Mouse (Mus musculus) liver, embryonic 16.5 days (tissue): Measurements from ENCODE around the gene Gstp1. TPM values are rescaled to one million over a fixed set of nuclear protein-coding genes. Genes with fewer than 3 reads are reported as not detected.
A peak's percentile ranks its signal among the peaks of the same experiment; 100 is the strongest.

ENCODE experiments used
- ATAC-seq: fragments of 200-750 bp; cut with Nextera tagmentation; 2 replicates; pipeline ENCODE4 v1.8.0; 2017; ENCODE audit warnings: low read depth, mild to moderate bottlenecking, moderate number of reproducible peaks, moderate library complexity
- H3K27ac ChIP-seq: fragments of 300-500 bp; sonication (generic); 2 replicates; pipeline ENCODE4 v1.5.1; 2014; ENCODE audit warnings: mild to moderate bottlenecking, low read length
- H3K27me3 ChIP-seq: fragments of 300-500 bp; sonication (generic); 2 replicates; pipeline ENCODE4 v1.6.1; 2014; ENCODE audit warnings: low read depth, low read length, mixed read lengths; ENCODE audit not compliant: control insufficient read depth, insufficient read depth
- H3K36me3 ChIP-seq: fragments of 300-500 bp; sonication (generic); 2 replicates; pipeline ENCODE4 v1.6.1; 2014; ENCODE audit warnings: mild to moderate bottlenecking; ENCODE audit not compliant: control insufficient read depth, insufficient read depth
- H3K4me1 ChIP-seq: fragments of 300-500 bp; sonication (generic); 2 replicates; pipeline ENCODE4 v1.6.1; 2014; ENCODE audit warnings: low read depth, low read length, mixed read lengths; ENCODE audit not compliant: control insufficient read depth
- H3K4me2 ChIP-seq: fragments of 300-500 bp; sonication (generic); 2 replicates; pipeline ENCODE4 v1.6.1; 2014; ENCODE audit warnings: low read depth, low read length, mixed read lengths
- H3K4me3 ChIP-seq: fragments of 300-500 bp; sonication (generic); 2 replicates; pipeline ENCODE4 v1.5.1; 2014; ENCODE audit warnings: low read depth, mild to moderate bottlenecking, low read length
- H3K9ac ChIP-seq: fragments of 300-500 bp; sonication (generic); 2 replicates; pipeline ENCODE4 v1.6.1; 2014; ENCODE audit warnings: low read depth, low read length
- H3K9me3 ChIP-seq: fragments of 300-500 bp; sonication (generic); replicated peaks from 2 replicates; pipeline ENCODE4 v1.6.1; 2016; ENCODE audit warnings: low read length; ENCODE audit not compliant: control insufficient read depth
- WGBS: fragments of 180-500 bp; shearing (Covaris S2); extraction: QIAGEN DNeasy Blood & Tissue Kit; methylation state at CpG from one replicate; pipeline ENCODE4 v1.1.7; 2014; ENCODE audit not compliant: insufficient replicate concordance; 5-methylcytosine and 5-hydroxymethylcytosine counted together
- polyA plus RNA-seq: library from polyadenylated mRNA; unstranded; fragments of >200 nt; fragmentation: Nextera tagmentation; extraction: Ambion mirVana; gene quantifications from 2 replicates; pipeline ENCODE4 v1.2.1, GENCODE M21; 2015

Gstp1 gene
- 796 and 823 TPM in 2 replicates for polyA plus RNA-seq

DNA sequence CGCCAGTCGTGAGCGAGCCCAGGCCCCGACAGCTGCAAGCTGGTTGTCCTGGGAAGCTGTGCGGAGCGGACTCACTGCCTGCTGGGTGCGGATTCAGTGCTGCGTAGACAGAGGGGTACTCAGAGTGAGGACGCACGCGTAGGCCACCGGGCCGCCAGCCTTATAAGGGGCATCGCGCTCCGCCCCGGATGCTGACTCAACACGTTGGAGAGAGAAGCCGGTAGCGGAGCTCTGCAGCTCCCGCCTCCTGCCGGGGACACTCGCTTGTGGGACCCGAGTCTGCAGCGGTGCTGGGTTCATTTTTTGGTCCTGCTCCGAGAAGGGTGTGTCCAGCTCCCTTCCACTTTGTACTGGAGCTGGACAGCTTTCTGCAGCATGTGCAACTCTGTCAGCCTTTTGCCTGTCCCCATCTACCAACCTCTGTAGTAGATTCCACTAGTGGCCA is at the start of gene Gstp1:
TSS of gene Gstp1 (minus strand) at position 198 of the 445 bp plus-strand sequence.
- Histone ChIP-seq H3K4me2 (peak within 1 kb of the TSS; percentile 89), H3K4me1 (peaks cover 19% of the 10 kb centered on the region), H3K9ac (peak within 1 kb of the TSS; percentile 80), H3K36me3 (no peaks in the 10 kb centered on the region; the same call in 1 of the 2 replicates), H3K27ac (peak within 1 kb of the TSS; percentile 78), H3K4me3 (peak within 1 kb of the TSS; percentile 70), H3K9me3 (no peaks in the 10 kb centered on the region), H3K27me3 (no peaks in the 10 kb centered on the region)
- ATAC-seq = peak; percentile 79
- under 1% methylated on average over 26 of the region's 26 CpGs for WGBS

DNA sequence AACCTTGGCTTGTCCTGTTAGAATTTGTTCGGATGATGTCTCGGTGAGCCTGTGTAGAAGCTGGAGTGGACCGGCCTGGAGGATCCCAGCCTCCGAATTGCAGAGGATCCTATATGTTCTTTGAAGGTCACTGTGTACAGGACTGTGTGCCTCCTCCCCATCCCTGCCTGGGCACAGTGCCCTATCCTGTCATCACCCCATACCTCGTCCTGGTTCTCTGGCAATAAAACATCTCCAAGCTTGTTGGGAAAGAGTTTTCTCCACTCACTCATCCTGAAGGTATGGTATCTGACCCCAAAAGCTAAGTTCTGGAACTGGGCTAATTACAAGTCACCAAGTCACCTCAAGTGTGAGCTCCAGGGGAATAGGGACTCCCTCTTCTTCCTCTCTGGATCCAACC is 49.3 kb upstream of the Gstp1 start:
- Histone ChIP-seq H3K9me3 (no peaks in the 10 kb centered on the region), H3K36me3 (no peaks in the 10 kb centered on the region), H3K4me3 (no peak overlapping the region), H3K27me3 (peaks cover 5% of the 10 kb centered on the region; the same call in 1 of the 2 replicates), H3K9ac (no peak overlapping the region), H3K4me1 (no peaks in the 10 kb centered on the region; the same call in 1 of the 2 replicates), H3K27ac (no peak overlapping the region), H3K4me2 (no peak overlapping the region)
- no peak for ATAC-seq
- WGBS = 67% methylated on average over 5 of the region's 5 CpGs

DNA sequence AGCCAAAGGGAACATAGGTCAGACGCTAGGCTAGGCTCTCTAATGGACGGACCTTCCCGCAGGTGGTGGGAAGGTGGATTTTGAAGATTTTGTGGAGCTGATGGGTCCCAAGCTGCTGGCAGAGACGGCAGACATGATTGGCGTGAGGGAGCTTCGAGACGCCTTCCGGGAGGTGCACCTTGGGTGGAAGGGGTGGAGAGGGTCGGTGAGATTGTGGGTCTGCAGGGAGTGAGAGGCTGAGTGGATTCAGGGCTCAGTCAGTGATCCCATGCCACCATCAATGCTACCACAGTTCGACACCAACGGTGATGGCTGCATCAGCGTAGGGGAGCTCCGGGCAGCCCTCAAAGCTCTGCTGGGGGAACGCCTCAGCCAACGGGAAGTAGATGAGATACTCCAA is 48.4 kb upstream of the Gstp1 start:
- H3K27me3 ChIP-seq = peaks cover 5% of the 10 kb centered on the region; the same call in 1 of the 2 replicates
- H3K27ac ChIP-seq = no peak overlapping the region
- no peak for ATAC-seq
- H3K9ac ChIP-seq = no peak overlapping the region
- H3K4me2 ChIP-seq = no peak overlapping the region
- peaks cover 3% of the 10 kb centered on the region for H3K4me1 ChIP-seq
- H3K9me3 ChIP-seq = no peaks in the 10 kb centered on the region
- 74% methylated on average over 15 of the region's 15 CpGs for WGBS
- no peaks in the 10 kb centered on the region for H3K36me3 ChIP-seq
- no peak overlapping the region for H3K4me3 ChIP-seq

DNA sequence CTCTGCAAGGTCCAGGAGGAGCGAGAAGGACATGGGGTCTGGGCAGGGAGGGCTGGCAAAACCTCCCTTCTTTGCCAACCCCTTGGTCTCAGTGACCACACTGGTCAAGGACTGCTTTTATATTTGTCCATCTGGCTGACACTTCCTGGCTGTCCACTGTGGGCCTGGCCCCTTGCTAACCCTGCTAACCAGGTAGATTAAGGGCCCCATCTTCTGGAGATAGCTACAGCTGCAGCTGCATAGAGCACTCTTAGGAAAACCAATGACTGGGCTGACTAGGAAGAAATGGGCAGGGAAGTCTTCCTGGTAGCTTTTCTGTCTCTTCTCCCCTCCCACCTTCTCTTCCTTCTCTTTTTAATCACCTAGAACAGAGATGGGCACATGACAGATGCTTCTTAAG is 47.2 kb upstream of the Gstp1 start:
- Histone ChIP-seq H3K9ac (no peak overlapping the region), H3K9me3 (no peaks in the 10 kb centered on the region), H3K27ac (no peak overlapping the region), H3K4me1 (peaks cover 14% of the 10 kb centered on the region), H3K4me2 (no peak overlapping the region), H3K27me3 (peaks cover 5% of the 10 kb centered on the region; the same call in 1 of the 2 replicates), H3K4me3 (no peak overlapping the region), H3K36me3 (no peaks in the 10 kb centered on the region)
- ATAC-seq = peak; percentile 46
- WGBS = 65% methylated on average over 1 of the region's 1 CpGs

DNA sequence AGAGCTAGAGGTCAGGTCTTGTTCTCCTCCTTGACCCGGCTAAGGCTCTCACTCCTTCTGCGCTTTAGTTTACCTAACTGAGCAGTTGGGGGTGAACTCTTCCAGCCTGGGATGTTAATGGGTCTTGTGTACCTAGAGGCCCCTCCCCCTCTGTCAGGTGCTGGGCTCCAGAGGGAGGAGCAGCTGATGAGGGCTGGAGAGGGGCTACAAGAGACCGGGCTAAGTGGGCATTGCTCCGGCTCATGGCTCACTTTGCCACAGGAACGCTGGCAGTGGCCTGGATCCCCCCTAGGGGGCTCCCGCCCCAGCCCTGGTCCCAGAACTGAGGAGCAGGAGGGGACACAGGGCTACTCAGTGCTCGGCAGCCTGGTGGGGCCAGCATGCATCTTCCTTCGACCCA is 46.0 kb upstream of the Gstp1 start:
- H3K4me3 ChIP-seq = no peak overlapping the region
- H3K4me1 ChIP-seq = peaks cover 22% of the 10 kb centered on the region
- 37% methylated on average over 8 of the region's 8 CpGs for WGBS
- H3K27ac ChIP-seq = no peak overlapping the region
- no peaks in the 10 kb centered on the region for H3K36me3 ChIP-seq
- H3K9ac ChIP-seq = no peak overlapping the region
- ATAC-seq = no peak
- 0 out of 2 replicates have a peak, but pooled peaks cover 3% of the 10 kb centered on the region for H3K27me3 ChIP-seq
- no peaks in the 10 kb centered on the region for H3K9me3 ChIP-seq
- H3K4me2 ChIP-seq = no peak overlapping the region

DNA sequence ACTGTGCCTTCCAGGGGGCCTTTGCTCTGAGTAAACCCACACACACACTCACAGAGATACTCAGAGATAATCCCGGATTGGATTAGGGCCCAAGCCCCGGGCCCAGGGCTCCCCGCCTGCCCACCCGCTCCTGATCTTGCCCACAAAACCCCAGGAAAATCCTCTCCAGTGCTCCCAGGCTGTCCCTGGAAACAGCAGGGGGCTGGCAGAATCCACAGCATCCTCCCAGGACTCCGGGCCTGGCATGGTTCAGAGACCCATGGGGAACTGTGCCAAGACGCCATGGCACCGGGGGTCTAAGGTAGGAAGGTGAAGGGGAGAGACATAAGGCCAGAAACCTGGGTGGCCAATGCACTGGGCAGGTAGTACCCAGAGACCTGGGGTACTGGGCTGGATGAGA is 45.5 kb upstream of the Gstp1 start:
- no peak for ATAC-seq
- Histone ChIP-seq H3K4me1 (peaks cover 22% of the 10 kb centered on the region), H3K4me2 (no peak overlapping the region), H3K4me3 (no peak overlapping the region), H3K9me3 (no peaks in the 10 kb centered on the region), H3K9ac (no peak overlapping the region), H3K36me3 (no peaks in the 10 kb centered on the region), H3K27ac (no peak overlapping the region), H3K27me3 (0 out of 2 replicates have a peak, but pooled peaks cover 3% of the 10 kb centered on the region)
- WGBS = 80% methylated on average over 7 of the region's 7 CpGs

DNA sequence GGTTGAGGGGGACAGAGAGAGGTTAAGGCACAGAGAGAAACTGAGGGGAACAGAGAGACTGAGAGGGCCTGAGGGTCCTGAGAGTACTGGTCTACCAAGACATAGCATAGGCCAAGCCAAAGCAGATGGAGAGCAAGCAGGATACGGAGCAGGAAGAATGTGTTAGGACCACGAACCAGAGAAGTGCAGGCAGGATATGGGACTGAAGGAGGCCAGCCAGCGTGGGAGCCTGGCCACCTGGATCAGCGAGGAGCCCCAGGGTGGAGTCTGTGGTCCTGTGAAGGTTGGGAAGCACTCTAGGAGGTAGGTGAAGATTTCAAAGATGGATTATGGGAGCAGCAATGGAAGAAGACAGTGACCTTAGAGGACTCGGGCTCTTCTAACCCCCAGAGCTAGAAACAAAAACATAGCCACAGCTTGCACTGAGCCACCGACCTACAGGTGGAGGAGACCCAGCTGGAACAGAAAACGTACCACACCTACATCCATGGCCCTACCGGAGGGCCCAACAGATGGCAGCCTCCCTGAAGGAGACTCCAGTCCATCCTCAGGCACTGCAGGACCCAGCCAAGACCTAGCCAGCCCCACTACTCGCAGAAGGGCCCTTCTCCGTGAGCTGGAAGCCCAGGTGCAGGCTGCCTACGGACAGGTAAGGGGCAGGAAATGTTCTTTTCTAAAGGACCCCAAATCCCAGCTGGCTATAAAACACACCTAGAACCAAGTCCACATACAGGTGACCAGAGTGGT is 44.6 kb upstream of the Gstp1 start:
- Histone ChIP-seq H3K27ac (no peak overlapping the region), H3K4me3 (no peak overlapping the region), H3K4me2 (no peak overlapping the region), H3K4me1 (peaks cover 22% of the 10 kb centered on the region), H3K9ac (no peak overlapping the region), H3K27me3 (0 out of 2 replicates have a peak, but pooled peaks cover 3% of the 10 kb centered on the region), H3K36me3 (no peaks in the 10 kb centered on the region), H3K9me3 (no peaks in the 10 kb centered on the region)
- no peak for ATAC-seq
- 64% methylated on average over 11 of the region's 11 CpGs for WGBS

DNA sequence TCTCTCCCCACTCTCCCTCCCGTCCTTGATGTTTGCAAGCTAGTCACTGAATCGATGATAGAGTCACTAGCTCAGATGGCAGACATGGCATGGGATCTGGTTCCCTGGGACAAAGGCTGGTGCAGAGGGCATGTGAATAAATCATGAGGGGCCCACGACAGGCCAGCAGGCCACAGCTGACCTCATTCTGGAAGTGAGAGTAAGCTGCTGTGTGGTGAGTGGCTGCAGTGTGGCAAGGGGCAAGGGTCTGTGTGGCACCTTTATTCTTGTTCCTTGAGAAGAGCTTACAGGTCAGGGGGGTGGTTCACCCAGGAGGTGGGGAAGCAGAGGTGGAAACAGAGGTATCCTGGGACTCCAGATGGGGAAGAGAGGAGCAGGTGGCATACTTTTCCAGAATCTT is 43.6 kb upstream of the Gstp1 start, which contains the start of gene Cabp2:
TSS of gene Cabp2 (plus strand) at position 185 of the 400 bp plus-strand sequence.
- Histone ChIP-seq H3K4me3 (peak within 1 kb of the TSS; percentile 3; the same call in 1 of the 2 replicates), H3K9me3 (no peaks in the 10 kb centered on the region), H3K36me3 (no peaks in the 10 kb centered on the region), H3K4me2 (peak within 1 kb of the TSS; percentile 39), H3K4me1 (peaks cover 22% of the 10 kb centered on the region), H3K27me3 (0 out of 2 replicates have a peak, but pooled peaks cover 2% of the 10 kb centered on the region), H3K9ac (peak within 1 kb of the TSS; percentile 46), H3K27ac (peak within 1 kb of the TSS; percentile 43)
- 58% methylated on average over 3 of the region's 3 CpGs for whole genome bisulfite sequencing
- no peak for ATAC-seq

DNA sequence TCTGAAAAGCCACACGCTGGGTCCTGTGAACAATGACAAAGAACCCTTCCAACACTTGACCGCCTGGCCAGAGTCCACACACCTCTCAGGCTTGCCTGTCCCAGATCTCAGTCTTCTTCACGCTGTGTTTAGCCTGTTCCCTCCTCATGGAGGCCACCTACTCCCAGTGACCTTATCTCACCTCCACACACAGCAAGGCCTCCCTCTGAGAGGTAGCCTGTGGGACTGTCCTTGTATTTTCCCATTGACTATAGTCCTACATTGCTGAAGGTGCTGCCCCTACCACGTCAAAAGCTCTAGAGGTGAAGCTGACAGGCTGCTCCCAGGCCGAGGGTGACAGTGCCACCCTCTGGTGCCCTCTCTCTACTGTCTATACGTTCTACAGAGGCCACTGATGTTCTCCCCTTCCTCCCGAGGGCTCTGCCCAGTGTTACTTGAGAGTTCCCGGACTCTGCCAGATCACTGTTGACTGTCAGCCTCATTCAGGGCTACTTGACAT is 42.8 kb upstream of the Gstp1 start:
- peaks cover 22% of the 10 kb centered on the region for H3K4me1 ChIP-seq
- no peaks in the 10 kb centered on the region for H3K27me3 ChIP-seq
- peak overlapping the region; percentile 43 for H3K27ac ChIP-seq
- H3K4me3 ChIP-seq = peak overlapping the region; percentile 3; the same call in 1 of the 2 replicates
- H3K36me3 ChIP-seq = no peaks in the 10 kb centered on the region
- H3K9ac ChIP-seq = peak overlapping the region; percentile 46
- peak overlapping the region; percentile 39 for H3K4me2 ChIP-seq
- no peaks in the 10 kb centered on the region for H3K9me3 ChIP-seq
- peak; percentile 87 for ATAC-seq
- 29% methylated on average over 8 of the region's 8 CpGs for WGBS
